Mouse (Mus musculus) testis, adult 2 months (tissue): ENCODE measurements around the gene Adcyap1.

Experiments
- CTCF ChIP-seq: fragments of 200-500 bp; IDR thresholded peaks from 2 replicates; pipeline ENCODE4 v1.5.1; 2012; ENCODE audit warnings: low read depth, mild to moderate bottlenecking, inconsistent platforms, low read length, moderate library complexity; ENCODE audit not compliant: control insufficient read depth, insufficient read depth, insufficient replicate concordance
- POLR2A ChIP-seq: fragments of 200-500 bp; IDR thresholded peaks from 2 replicates; pipeline ENCODE4 v1.6.1; 2012; ENCODE audit warnings: low read depth, mild to moderate bottlenecking, inconsistent platforms, low read length, moderate library complexity; ENCODE audit not compliant: control insufficient read depth

- TF ChIP-seq CTCF (no peak), POLR2A (no peak)
Observed at GRCm38 (mm10) chr17:93199747-93200146, 930 bp downstream of the Adcyap1 start.
